Mouse (Mus musculus) urinary bladder, postnatal 4 days (tissue): ENCODE measurements around the gene Lmod1.

Source experiments
- DNase-seq, 2 experiments: peaks; one replicate each; pipeline ENCODE4 v3.0.0; 2021 to 2022; ENCODE audit warnings: low spot score in 2 of 2

Lmod1 gene

DNA sequence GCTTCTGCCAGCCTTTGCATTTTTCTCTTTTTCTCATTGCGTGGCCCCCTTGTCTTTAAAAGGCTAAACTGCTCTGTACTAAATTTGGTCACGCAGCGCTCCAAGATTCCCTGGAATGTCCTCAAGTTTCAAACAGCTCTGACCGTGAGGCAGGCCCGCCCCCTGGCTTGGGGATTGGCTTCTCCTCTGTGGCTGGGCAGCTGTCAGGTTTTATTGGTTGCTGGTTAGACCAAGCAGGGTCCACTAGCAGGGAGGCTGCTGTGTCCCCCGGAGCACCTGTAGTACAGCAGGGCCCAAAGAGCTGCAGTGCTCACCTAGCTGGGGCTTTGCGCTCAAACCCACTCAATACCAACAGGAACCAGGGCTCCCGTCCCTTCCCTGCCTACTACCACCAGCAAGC, at the start of gene Lmod1:
Gene Lmod1 (plus strand): TSS at position 237 of the 400 bp plus-strand sequence.
- peak; percentile 68 to 71 for DNase-seq

DNA sequence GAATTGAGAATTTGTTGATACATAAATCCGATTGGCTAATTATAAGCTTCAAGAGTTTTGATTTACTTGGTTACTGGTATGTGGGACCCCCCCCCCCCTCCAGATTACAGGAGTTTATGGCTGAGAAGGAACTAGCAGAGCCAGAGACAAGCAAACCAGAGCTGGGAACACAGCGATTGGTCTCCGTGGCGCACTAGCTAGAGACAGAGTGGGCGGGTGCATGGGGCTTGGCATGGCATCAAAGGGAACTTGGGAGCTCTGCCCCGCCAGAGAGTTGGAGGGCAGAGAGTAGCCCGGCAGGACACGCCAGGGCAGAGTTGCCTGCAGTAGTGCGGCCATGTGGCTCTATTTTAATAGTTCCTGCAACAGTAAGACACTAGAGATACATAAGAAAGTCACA, 44.0 kb upstream of the Lmod1 start:
- peak; percentile 43 to 67 for DNase-seq

DNA sequence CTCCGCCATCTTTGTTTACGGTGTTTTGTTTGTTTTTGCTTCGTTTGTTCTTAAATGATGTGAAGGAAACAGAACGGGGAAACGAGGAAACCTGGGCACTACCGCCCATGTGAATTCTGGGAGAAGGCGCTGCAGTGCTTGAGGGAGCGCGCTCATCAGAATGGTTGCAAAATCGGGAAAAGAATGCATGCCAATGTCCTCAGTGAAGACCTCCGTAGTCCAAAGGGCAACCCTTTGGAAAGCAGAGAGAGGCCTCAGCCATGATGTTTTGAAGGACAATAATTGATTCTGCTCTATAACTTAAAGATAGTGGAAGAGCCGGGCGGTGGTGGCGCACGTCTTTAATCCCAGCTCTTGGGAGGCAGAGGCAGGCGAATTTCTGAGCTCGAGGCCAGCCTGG, 42.8 kb upstream of the Lmod1 start:
- DNase-seq: no peak

DNA sequence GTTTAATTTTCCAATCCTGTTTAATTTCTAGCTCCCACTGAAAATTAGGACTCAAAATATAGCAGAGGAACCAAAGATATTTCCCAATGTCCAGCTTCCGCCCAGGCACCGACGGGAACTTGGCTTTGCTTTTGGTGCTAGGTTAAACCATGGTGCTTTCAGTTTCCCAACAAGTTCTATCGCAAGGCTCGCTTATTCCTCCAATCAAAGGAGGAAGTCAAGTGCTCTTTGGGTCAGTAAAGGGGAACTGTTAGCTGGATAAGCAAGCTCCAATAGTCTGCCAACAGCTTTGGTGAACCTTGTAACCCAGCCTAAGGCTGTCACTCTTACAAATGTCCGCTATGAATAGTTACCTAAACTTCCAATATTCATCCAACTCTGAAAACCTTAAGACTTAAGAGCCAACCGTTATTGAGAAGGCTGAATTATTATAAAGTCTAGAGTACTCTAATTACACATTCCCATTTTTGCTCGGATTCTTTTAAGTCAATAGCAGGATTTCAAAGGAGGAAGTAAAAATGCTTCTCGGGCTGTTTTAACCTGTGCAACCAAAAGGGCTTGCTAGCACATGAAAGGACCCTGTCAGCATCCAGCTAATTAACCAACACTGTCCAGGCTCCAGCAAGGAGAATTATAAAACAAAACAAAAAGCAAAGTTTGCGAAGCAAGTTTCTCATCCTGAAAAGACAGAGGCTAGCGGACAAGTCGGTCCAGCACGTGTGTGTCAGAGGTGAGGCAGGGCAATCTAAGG, 41.9 kb upstream of the Lmod1 start:
- no peak for DNase-seq

DNA sequence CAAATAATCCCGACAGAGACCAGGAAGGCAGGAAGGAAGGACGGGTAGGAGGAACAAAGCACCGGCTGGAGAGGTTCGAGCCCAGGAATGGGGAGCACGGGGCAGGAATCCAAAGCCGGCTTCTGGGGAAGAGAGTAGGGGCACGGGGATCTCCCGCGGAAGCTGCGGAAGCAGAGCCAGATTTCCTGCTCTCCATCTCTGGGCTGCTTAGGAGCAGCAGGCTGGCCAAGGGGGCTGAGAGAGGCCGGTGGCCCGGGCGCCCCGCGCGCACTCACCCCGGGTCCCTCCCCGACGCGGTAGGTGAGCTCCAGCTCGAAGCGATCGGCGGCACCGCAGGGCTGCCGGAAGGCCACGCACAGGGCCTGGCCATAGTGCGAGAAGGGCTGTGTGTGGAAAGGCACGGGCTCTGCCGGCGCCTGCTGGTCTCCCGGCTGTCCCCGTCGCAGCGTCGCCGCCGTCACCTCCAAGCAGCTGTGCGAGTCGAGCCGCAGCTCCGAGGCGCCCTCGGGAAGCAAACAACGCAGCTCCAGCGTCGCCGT, 41.3 kb upstream of the Lmod1 start:
- peak in 1 of 2 experiments; percentile 26 for DNase-seq

DNA sequence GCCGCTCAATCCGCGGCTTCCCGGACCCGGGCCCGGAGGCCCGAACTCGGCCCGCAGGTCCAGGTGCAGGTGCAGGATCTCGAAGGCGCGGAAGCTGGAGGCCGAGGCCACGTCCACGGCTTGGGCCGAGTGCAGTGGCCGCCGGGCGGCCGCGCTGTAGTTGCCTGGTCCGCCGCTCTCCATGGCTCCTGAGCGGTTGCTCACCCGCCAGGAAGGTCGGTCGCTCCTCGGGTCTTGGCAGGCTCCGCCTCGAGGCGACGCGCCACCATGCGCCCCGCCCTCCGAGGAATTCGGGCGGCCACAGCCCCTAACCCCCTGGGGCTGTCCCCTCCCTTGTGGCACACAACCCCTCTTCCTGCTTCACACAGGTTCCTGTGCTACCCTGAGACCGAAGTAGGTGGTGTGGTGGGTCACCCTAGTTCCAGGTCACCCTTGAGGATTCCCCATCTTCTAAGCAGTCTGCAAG, 40.7 kb upstream of the Lmod1 start, which contains the start of gene Rnpep:
Gene Rnpep (minus strand): TSS at position 259 of the 466 bp plus-strand sequence.
- DNase-seq: peak; percentile 65 to 69

DNA sequence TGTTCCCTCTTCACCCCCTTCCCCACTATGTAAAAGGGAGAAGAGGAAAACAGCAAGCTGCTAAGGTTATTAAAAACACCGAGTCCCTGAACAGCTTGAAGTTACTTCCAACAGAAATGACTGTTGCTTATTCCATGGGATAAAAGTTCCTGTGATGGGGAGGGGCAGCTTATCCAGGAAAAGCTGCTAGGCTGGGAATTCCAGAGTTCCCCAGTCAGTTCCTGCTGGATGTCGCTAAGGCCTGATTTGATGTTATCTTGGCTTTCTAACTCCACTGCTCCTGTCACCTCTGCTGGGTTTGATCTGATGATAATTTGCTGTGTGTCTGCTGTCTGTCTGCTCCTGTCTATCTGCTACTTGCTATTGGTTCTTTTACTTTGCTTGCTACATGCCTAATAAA, 38.3 kb upstream of the Lmod1 start:
- DNase-seq: no peak

DNA sequence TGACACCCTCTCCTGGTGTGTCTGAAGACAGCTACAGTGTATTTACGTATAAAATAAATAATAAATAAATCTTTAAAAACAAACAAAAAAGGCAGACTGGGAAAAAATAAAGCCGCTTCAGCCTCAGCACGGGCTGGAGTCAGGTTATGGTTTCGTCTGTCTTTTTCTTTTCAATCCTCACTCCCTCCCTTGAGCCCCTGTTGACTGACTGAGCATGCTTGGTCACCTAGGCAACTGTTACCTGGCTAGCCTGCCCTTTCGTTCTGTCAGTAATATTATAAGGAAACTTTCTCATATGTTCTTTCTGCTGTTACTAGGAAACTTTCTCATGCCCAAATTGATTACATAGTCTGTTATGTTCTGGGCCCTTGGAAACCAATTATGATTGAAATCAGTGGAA, 33.7 kb upstream of the Lmod1 start:
- no peak for DNase-seq

DNA sequence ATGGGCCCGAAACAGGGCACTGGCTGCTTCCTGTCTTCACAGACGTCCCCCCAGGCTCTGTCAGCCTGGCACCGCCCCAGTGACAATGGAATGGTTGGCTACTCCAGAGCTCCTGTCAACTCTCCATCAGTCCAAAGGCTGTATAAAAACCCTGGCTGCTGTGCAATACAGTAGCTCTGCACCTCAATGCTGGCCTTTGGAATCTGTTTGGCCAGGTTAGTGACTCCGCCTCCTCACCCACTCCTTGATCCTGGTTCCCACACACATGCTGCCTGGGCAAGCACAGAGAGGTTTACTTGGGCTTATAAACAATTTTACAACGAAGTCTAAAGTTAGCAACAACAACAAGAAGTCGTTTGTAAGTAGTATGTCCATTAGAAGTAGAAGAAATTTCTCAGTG, 13.3 kb upstream of the Lmod1 start:
- DNase-seq: no peak

DNA sequence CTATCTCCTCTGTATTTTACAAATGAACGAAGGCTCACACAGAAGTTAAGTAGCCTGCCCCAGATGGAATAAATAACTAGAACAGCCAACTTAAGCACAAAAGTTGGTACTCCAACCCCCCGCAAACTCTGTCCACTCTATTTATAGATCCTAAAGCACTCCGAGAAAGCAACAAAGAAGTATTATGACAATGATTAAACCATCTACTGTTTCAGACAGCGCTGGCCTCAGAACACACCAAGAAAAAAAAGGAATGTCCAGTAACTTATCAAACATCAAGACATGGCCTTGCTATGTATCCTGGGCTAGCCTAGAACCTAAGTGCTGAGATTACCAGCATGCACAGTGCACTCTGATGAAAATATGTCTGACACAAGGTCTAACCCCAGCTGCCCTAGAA, 12.4 kb upstream of the Lmod1 start:
- DNase-seq: no peak

DNA sequence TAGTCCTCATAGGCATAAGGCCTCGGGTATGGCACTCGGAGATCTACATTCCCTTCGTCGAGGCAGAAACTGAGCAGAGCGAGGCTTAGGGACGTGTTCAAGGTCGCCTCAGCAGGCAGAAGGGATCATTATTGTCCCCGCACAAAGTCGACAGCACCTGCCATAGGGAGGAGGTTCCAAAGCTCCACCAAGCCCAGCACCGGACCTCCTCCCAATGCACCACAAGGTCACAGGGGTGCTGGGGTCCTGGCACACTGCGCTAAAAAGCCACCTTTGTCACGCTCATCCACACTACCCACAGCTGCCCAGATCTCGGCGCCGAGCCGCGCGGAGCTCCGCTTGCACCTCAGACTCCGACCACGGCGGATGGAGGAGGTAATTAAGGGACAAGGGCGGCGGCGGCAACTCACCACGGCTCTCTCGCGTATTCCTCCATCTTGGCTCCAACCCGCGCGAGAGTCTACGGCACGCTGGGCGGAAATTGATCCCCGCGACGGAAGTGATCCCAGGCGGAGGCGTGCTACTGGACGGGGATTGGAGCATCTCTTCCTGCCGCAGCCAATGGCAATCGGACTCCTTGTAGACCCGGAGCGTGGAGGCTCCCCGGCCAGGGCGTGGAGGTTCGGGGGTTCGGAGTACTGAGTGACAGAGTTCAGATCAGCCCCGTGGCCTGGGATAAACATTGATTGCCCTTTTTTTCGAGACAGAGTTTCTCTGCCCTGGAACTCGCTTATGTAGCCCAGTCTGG, 11.1 kb upstream of the Lmod1 start, which contains the start of gene Timm17a:
Gene Timm17a (minus strand): TSS at position 495 of the 748 bp plus-strand sequence.
- peak; percentile 90 to 93 for DNase-seq

DNA sequence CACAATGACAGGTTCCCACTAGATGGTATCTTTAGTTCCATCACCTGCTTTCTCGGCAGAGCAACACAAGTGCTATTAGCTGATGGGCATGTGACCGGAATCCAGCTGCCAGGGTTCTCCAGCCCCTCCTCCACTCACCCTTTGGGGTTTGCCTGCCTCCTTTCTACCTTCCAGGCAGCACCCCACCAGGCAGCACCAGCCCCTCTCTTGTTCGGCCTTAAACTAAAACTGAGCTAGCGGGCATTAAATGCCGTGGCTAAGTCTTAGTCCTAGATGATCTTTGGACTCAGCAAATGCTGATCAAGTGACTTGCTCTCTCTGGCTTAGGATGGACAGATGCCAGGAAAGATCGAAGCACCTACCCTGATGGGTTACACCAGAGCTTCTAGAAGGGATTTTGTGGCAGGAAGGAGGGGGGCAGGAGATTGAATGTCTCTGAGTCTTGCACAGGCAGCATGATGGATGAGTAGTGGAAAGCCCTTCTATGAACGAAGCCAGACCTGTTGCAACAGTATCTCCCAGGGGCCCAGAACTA, 1.2 kb upstream of the Lmod1 start:
- DNase-seq: no peak

DNA sequence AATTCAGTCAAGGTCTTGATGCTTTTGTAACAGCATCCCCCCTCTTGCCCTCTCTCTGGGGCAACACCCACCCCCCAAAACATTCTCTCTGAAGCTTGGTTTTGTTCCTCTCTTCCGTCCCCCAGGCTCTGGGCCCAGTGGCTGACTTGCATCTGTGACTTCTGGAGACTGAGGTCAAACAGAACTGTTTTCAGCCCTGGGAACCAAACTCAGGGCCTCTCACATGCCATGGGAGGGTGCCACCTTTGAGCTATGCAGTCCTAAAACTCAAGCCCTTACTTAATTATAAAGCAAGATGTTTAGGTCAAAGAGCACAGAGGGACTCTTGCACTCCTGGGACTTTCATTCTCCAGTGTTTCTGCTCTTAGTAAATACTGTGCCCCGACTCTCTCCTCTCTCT, 1.3 kb downstream of the Lmod1 start:
- no peak for DNase-seq

DNA sequence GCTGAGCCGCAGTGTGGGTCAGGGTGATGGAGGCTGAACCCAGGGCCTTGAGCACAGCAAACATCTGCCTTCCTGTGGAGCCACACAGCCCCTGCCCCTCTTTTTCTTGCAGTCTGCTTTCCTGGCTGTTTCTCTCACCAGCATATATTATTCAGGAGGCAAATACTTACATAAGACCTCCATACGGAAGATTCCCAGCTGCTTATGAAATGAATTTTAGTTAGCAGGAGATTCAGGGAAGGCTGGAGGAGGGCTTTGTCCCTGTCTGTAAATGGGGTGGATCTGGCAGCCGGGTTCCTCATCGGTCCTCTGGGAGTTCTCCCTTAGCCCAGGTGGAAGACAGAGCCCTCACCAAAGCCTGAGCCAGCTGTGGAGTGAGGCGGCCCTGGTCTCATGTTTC, 3.8 kb downstream of the Lmod1 start:
- no peak for DNase-seq

DNA sequence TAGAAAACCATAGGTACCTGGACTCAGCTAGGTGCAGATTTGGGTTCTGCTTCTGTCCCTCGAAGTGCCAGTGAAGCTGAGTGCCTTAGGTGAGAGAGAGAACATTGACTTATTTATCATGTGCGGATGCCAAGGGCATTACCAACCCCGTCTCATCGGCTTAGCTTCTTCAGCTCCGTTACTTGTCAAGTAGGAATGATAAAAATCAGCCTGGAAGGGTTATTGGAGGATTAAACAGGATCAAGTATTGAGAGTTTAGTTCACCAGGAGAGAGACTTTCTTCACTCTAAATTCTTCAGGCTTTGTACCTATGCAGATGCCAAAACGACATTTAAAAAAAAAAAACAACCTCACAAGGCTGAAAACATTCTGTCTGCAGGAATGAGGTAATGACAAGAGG, 6.0 kb downstream of the Lmod1 start:
- no peak for DNase-seq

DNA sequence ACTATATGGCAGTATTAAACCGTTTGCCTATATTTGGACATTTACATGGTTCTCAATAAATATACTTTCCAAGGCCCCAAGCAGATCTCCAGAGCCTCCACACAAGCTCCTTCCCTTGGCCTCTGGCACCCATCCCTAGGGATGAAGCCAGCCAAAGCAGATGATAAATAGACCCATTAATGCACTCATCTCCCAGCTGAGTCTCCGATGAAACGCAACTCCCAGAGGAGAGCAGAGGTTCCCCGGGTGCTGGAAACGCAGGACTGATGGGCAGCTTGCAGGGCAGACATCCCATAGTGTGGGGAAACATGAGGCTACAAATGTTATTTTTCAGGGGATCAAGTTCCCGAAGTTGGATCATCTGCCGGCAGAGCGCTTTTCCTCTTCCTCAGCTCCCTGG, 17.3 kb downstream of the Lmod1 start:
- DNase-seq: no peak

DNA sequence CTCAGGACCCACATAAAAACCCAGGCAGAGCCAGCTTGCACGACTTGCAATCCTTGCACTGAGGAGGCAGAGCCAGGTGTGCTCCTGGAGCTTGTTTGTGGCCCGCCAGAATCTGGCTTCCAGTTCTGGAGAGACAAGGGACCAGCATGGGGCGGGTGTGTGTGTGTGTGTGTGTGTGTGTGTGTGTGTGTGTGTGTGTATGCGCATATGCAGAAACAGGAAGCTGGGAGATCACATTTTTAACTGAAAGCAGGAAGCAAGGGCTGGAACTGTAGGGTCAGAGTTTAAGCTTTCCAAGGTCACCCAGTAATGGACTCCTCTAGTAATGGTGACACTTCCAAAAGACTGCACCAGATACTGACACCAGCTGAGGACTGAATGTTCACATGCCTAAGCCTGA, 19.4 kb downstream of the Lmod1 start:
- DNase-seq: no peak

DNA sequence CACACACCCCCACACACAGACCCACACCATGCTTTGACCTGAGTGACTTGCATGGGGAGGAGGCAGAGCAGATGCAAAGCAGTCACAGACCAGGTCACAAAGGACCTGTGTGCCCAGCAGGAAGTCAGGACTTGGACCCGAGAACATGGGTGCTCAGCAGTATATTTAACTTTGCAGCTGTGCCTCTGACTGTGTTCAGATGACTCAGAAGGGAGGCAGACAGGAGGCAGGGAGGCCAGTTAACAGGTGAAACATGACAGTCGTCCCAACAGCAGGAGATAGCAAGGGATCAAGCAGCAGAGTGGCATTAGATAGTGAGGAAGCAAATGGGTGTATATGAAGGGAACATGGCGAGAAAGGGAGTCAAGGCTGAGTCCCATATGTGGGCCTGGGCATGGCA, 22.3 kb downstream of the Lmod1 start:
- no peak for DNase-seq

DNA sequence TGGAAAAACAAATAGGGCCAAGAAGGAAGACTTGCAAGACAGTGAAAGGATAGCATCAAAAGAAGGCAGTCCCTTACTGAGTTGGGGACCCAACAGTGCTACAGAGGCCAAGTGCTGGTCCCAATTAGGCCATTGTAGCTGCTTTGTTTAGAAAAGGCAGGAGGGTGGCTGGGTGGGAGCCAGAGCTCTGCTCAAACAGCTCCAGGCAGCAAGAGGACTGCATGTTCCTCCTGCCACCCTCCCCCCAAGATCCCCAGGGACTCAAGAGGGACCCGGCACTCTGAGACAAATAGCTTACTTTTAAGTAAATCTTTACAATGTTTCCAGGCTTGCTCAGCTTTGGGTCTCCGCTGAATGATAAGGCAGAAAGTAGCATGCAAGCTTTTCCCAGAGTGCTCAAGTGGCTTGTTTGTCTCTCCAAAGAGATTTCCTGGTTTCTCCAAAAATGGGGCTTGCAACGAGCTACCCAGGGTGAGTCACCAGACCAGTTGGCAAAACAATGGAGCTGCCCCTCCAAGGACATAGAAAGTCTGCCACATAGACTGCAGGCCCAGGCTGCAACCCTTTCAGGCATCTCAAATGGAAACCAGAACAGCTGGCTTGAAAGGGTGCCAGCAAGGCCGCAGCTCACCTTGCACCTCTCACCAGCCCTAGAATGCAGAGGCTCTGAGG, 23.0 kb downstream of the Lmod1 start:
- DNase-seq: peak in 1 of 2 experiments; percentile 57

DNA sequence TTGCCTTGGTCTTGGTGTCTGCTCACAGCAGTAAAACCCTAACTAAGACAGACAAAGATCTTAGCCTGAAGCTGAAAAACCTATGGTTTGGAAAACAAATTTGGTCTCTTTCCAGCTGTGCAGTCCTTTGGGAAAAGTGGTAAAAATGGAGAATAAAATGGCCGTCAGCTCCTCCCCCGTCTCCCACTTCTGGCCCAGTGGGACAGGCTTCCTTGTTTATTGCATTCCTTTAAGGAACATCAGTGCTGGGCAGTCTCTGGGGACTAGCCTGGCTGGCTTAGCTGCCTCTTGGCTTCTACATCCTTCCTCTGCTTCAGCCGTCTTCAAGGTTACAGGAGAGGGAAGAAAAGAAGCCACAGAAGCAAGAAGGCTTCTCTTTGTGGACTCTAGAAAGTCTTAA, 27.3 kb downstream of the Lmod1 start:
- peak in 1 of 2 experiments; percentile 66 for DNase-seq

DNA sequence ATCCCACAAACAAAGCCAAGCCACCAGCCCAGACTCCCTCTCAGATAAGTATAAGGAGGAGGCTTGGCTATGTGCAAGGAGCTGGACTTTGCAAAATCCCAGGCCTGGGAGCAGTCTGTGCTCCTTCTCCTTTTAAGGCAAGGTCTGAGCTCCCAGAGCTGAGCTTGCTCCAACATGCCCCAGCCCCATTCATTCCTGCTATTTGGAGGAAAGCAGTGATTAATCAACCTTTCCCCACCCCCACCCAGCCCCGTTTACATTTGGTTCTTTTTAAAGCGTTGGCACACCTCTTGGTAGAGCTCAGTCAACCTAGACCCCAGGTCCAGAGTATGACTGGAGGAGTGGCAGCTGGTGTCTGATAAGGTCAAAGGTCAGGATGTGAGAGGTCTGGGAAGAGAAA, 34.5 kb downstream of the Lmod1 start:
- DNase-seq: peak in 1 of 2 experiments; percentile 49

DNA sequence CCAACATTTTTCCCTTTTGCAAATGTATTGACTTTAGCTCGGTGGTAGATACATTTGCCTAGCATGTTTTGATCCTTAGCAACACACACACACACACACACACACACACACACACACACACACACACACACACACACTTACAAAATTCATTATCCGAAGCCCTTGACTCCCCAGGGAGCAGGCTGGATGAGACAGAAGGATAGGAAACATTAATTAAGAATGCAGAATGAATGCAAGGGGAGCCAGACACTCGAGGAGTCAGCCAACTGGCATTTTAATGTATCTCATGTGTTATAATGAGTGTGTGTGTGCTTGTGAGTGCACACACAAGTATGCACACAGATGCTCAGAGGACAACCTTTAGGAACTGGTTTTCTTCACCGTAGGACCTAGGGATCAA, 36.9 kb downstream of the Lmod1 start:
- DNase-seq: no peak
